Mouse (Mus musculus): ENCODE data around the gene Cpm. TPM values are rescaled to one million over a fixed set of nuclear protein-coding genes. Genes with fewer than 3 reads are reported as not detected.

Cpm gene
- polyA plus RNA-seq, 1 experiment from 2014 or later, result 7.1 TPM

DNA sequence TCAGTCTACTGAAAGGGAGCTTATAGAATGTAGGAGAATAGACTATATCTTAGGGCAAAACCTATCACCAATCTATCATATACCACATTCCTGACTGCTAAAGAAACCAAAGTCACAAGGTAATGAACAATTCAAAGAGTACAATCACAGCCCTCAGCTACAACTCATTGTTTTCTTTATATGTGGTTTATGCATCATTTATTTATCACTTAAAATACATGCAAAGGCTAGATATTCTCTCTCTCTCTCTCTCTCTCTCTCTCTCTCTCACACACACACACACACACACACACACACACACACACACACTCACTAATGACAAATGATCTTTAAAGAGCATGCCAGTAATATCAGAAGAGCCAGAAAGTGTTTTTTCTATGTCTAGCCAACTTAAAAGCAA lies 76.5 kb downstream of the Cpm start:
- no peak overlapping the region for H3K4me2 ChIP-seq
- H3K27me3 ChIP-seq (replicated peaks), result no peaks in the 10 kb centered on the region
- H3K36me3 ChIP-seq (replicated peaks), result peaks cover 42% of the 10 kb centered on the region
- no peak overlapping the region for H3K27ac ChIP-seq
- no peaks in the 10 kb centered on the region for H3K9me3 ChIP-seq
- no peak overlapping the region for H3K9ac ChIP-seq
- H3K4me3 ChIP-seq, result no peak overlapping the region
- no peak for ATAC-seq (replicated peaks)
- peaks cover 19% of the 10 kb centered on the region for H3K4me1 ChIP-seq

DNA sequence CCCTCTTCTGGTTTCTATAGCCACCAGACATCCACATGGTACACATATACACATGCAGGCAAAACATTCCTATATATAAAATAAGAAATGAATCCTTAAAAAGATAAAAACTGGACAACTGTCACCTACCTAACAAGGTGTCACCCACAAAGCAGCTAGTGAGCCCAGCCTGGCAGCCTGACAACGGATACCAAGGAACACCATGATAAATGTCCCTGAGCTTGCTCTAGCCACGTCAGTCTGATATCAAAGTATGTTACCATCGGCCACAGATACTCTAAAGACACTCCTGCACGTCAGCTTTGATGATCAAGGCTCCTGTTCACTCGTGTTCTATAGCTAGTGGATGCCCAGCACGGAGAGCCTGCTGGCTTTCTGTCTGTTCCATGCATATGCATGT lies 77.1 kb downstream of the Cpm start:
- H3K9me3 ChIP-seq, result no peaks in the 10 kb centered on the region
- no peak overlapping the region for H3K27ac ChIP-seq
- H3K27me3 ChIP-seq (replicated peaks), result no peaks in the 10 kb centered on the region
- H3K4me3 ChIP-seq, result no peak overlapping the region
- H3K4me1 ChIP-seq, result peaks cover 24% of the 10 kb centered on the region
- H3K36me3 ChIP-seq (replicated peaks), result peaks cover 39% of the 10 kb centered on the region
- no peak for ATAC-seq (replicated peaks)
- no peak overlapping the region for H3K4me2 ChIP-seq
- WGBS, result 82% methylated on average over 6 of the region's 6 CpGs
- H3K9ac ChIP-seq, result no peak overlapping the region

DNA sequence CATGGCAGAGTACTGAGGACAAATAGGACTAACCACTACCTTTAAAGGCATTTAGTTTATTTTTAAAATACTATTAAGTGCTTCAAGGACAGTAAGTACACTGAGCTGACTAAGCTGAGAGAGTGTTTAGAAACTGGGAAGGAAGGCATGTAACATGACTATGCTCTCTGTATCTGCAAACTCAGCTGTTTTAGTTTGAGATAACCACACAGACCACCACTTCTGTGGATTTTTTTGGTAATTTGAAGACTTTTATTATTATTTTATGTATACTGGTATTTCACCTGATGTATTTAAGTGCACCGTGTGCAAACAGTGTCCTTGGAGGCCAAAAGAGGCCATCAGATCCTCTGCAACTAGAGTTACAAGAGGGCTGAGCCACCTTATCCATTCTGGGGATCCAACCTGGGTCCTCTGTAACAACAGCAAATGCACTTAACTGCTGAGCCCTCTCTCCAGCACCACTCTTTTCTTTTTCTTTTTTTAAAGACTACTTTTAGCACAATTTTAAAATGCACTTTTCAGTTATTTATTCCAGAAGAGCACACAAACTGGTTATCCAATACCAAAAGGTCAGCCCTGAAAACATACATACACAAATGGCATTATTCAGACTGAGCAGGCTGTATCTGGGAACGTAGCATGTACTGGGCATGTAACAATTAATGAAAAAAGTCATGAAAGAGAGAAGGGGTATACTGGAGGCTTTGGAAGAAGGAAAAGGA lies 78.0 kb downstream of the Cpm start:
- H3K4me2 ChIP-seq, result no peak overlapping the region
- H3K4me3 ChIP-seq, result no peak overlapping the region
- no peaks in the 10 kb centered on the region for H3K27me3 ChIP-seq (replicated peaks)
- H3K4me1 ChIP-seq, result peaks cover 25% of the 10 kb centered on the region
- no peak overlapping the region for H3K27ac ChIP-seq
- peaks cover 32% of the 10 kb centered on the region for H3K36me3 ChIP-seq (replicated peaks)
- no peaks in the 10 kb centered on the region for H3K9me3 ChIP-seq
- no peak for ATAC-seq (replicated peaks)
- 94% methylated on average over 2 of the region's 2 CpGs for WGBS
- no peak overlapping the region for H3K9ac ChIP-seq

DNA sequence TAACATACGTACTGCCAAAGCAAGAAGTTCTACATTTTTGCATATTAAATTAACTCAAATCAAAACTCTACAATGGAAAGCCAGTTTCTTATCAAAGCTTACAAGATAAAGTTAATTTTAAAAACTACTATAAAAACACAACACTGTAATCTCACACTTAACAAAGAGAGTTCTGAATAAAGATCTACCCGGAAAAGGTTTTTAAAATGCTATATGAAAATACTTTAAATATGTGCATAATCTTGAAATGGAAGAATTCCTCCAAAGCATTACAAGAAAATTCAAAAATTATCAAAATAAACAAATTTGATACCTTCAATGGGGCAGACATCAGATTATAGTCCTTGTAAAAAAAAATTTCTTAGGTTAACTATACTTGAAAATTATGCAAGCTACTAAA lies 79.1 kb downstream of the Cpm start:
- no peak overlapping the region for H3K4me2 ChIP-seq
- H3K27me3 ChIP-seq (replicated peaks), result no peaks in the 10 kb centered on the region
- H3K27ac ChIP-seq, result no peak overlapping the region
- H3K4me1 ChIP-seq, result peaks cover 25% of the 10 kb centered on the region
- no peak for ATAC-seq (replicated peaks)
- H3K9me3 ChIP-seq, result no peaks in the 10 kb centered on the region
- H3K9ac ChIP-seq, result no peak overlapping the region
- peaks cover 26% of the 10 kb centered on the region for H3K36me3 ChIP-seq (replicated peaks)
- H3K4me3 ChIP-seq, result no peak overlapping the region; the same call in 1 of the 2 replicates
- 93% methylated on average over 2 of the region's 2 CpGs for WGBS

DNA sequence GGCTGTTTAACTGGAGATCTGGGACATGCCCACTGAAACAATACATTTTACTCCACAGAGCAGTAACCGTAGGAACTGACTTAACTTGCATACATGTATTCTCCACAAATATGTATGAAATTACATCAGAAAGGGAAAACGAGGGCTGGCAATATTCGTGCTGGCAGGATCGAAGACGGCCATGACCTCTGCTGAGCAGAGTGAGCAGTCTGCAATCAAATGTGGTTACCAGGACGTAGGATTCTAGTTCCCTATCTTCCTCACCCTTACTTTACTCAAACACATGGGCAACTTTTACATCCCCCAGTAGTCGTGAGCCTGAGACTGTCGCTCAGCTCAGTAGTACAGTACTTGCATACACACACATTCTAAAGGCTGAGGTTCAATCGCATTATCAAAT lies 79.6 kb downstream of the Cpm start:
- H3K9me3 ChIP-seq, result no peaks in the 10 kb centered on the region
- peaks cover 25% of the 10 kb centered on the region for H3K4me1 ChIP-seq
- H3K4me3 ChIP-seq, result peak overlapping the region; percentile 99
- H3K4me2 ChIP-seq, result peak overlapping the region; percentile 61
- no peaks in the 10 kb centered on the region for H3K27me3 ChIP-seq (replicated peaks)
- H3K9ac ChIP-seq, result no peak overlapping the region
- peaks cover 23% of the 10 kb centered on the region; the same call in 1 of the 2 replicates for H3K36me3 ChIP-seq (replicated peaks)
- 86% methylated on average over 9 of the region's 9 CpGs for WGBS
- no peak for ATAC-seq (replicated peaks)
- no peak overlapping the region for H3K27ac ChIP-seq

DNA sequence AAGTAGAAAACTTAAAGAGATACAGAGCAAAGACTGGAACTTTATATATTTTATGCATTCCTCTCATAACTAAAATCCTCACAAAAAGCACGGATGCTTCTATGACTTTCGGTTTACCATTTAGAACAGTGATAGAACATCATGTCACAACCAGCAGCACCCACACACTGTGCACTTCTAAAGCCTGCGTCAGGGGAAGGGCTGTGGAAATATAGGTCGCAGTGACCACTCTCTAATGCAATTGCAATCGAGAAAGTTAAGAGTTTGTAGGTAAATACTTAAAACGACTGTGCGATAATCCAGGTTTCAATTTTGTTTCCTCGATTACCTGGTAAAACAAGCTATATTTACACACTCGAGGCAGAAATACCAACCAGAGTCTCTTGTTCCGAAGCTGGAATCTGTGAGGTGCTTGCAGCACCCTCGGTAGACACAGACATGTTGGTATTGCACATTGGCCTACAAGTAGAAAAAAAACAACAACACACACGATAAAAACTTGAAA lies 80.1 kb downstream of the Cpm start:
- Histone ChIP-seq H3K27me3 (replicated peaks) (no peaks in the 10 kb centered on the region), H3K4me2 (peak overlapping the region; percentile 61), H3K9ac (peak overlapping the region; percentile 100), H3K9me3 (no peaks in the 10 kb centered on the region), H3K4me1 (peaks cover 25% of the 10 kb centered on the region), H3K27ac (peak overlapping the region; percentile 100; the same call in 1 of the 2 replicates), H3K4me3 (peak overlapping the region; percentile 99), H3K36me3 (replicated peaks) (peaks cover 20% of the 10 kb centered on the region; the same call in 1 of the 2 replicates)
- WGBS, result 56% methylated on average over 12 of the region's 12 CpGs
- no peak for ATAC-seq (replicated peaks)

DNA sequence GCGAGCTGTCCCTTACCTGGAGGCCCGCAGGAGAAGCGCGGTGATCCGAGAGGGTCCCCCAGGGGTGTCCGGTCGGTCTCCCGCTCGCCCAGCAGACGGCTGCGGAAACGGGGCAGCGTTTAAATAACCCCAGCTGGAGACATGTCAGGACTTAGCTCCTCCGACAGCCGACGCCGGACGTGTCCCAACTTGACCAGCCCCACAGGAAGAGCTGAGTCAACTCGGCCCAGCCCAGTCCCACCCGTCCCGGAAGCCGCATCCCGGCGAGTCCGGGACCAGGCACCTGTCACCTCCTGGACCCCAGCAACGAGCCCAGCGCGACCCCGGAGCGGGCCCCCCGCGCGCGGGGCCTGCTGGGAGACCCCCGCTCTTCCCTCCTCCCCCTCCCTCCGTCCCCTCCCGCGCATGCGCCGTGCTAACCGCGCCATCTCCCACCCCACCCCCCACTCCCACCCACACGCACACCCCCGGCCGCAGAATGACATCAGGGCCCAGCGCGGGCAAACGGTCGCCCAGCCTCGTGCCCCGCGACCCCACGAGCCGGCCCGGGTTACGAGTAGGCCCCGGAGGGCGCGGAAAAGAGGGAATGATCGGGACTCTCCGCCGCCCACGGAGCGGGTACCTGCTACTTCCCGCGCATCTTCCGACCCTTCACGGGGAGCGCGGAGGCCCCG lies 80.8 kb downstream of the Cpm start:
- H3K27ac ChIP-seq, result peak overlapping the region; percentile 100
- ATAC-seq (replicated peaks), result peak; percentile 83
- H3K4me2 ChIP-seq, result peak overlapping the region; percentile 61
- H3K27me3 ChIP-seq (replicated peaks), result no peaks in the 10 kb centered on the region
- peaks cover 25% of the 10 kb centered on the region for H3K4me1 ChIP-seq
- peaks cover 14% of the 10 kb centered on the region; the same call in 1 of the 2 replicates for H3K36me3 ChIP-seq (replicated peaks)
- peak overlapping the region; percentile 100 for H3K9ac ChIP-seq
- peak overlapping the region; percentile 99 for H3K4me3 ChIP-seq
- H3K9me3 ChIP-seq, result no peaks in the 10 kb centered on the region
- under 1% methylated on average over 52 of the region's 71 CpGs for WGBS

DNA sequence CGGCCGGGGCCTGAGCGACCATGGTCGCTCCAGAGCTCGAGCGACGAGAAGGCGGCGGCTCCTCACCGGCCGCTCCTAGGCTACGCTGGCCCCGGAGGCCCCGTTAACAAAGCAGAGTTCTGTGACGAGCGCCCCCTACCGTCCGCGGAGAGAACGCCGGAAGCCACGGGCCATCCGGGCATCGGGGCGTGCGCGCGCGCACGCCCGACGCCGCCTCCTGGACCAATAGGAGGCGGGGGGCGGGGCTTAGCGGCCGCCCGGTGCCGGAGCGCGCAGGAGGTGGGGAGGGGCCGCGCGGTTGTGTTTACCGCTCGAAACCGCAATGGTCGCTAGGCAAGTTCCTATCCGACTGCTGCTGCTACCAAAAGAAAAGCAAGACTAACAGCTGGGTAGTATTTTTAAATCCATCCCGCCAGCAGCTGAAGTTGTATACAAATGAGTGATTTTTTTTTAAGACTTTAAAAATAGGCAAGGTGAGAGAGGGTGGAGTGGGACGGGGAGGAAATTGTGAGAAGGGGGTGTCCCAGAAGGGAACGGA lies 81.4 kb downstream of the Cpm start, which contains the start of gene Mdm2:
Mdm2 (minus strand) TSS at position 155 of the 538 bp plus-strand sequence.
- ATAC-seq (replicated peaks), result peak; percentile 93
- no peaks in the 10 kb centered on the region for H3K9me3 ChIP-seq
- H3K4me3 ChIP-seq, result peak within 1 kb of the TSS; percentile 99
- H3K4me2 ChIP-seq, result peak within 1 kb of the TSS; percentile 61
- peaks cover 9% of the 10 kb centered on the region; the same call in 1 of the 2 replicates for H3K36me3 ChIP-seq (replicated peaks)
- peak within 1 kb of the TSS; percentile 100 for H3K9ac ChIP-seq
- peaks cover 25% of the 10 kb centered on the region for H3K4me1 ChIP-seq
- H3K27me3 ChIP-seq (replicated peaks), result no peaks in the 10 kb centered on the region
- under 1% methylated on average over 50 of the region's 52 CpGs for WGBS
- H3K27ac ChIP-seq, result peak within 1 kb of the TSS; percentile 100

DNA sequence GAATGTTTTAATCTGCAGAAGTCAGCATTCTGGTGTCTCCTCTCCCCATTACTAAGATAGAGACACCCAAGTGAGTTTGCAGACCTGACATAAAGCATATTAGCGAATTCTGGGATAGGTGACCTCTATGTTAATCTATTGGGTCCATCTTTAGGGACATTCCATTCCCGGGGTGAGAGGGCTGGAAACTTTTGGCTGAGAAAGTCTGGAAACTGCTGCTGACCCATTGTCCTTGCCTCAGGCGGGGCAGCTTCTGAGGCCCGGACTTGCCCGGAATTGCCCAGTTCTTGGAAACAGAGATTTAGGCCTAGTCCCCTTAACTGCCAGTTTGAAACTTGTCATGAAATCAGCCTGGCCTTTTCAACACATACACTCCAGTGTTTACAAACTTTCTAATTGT lies 82.1 kb downstream of the Cpm start:
- no peak for ATAC-seq (replicated peaks)

DNA sequence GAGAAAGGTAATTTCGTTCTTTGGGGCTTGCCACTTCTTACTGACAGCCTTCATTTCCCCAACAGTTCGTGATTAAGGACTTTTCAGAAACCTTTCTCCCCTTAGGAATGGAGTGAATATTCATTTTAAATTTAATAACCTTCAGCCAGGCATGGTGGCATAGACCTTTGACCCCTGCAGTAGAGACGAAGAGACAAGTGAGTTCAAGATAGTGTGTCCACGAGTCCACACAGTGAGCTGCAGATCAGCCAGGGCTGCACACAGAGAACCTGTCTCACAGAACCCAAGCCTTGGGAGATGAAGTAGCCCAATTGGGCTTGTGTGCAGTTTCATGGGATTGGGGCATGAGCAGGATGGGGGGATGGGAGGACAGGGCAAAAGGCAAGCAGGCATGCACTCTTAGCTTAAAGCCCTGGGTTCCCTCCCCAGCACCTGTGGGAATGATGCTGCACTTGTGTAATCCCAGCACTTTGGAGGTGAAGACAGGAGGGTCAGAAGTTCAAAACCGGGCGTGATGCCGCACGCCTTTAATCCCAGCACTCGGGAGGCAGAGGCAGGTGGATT lies 83.0 kb downstream of the Cpm start:
- H3K4me1 ChIP-seq, result peaks cover 17% of the 10 kb centered on the region
- 87% methylated on average over 9 of the region's 9 CpGs for WGBS
- no peak overlapping the region for H3K4me3 ChIP-seq
- H3K27me3 ChIP-seq (replicated peaks), result no peaks in the 10 kb centered on the region
- H3K9me3 ChIP-seq, result no peaks in the 10 kb centered on the region
- H3K36me3 ChIP-seq (replicated peaks), result 0 out of 2 replicates have a peak, but pooled peaks cover 3% of the 10 kb centered on the region
- no peak for ATAC-seq (replicated peaks)
- H3K9ac ChIP-seq, result no peak overlapping the region
- H3K4me2 ChIP-seq, result no peak overlapping the region
- H3K27ac ChIP-seq, result no peak overlapping the region

More for the DNA sequence above, 82.1 kb downstream of the Cpm start:
- Histone ChIP-seq H3K36me3 (replicated peaks) (peaks cover 9% of the 10 kb centered on the region; the same call in 1 of the 2 replicates), H3K27ac (no peak overlapping the region), H3K9ac (peak overlapping the region; percentile 100; the same call in 1 of the 2 replicates), H3K4me1 (peaks cover 22% of the 10 kb centered on the region), H3K9me3 (no peaks in the 10 kb centered on the region), H3K27me3 (replicated peaks) (no peaks in the 10 kb centered on the region), H3K4me2 (peak overlapping the region; percentile 61), H3K4me3 (peak overlapping the region; percentile 99)
- WGBS, result 74% methylated on average over 5 of the region's 5 CpGs

DNA sequence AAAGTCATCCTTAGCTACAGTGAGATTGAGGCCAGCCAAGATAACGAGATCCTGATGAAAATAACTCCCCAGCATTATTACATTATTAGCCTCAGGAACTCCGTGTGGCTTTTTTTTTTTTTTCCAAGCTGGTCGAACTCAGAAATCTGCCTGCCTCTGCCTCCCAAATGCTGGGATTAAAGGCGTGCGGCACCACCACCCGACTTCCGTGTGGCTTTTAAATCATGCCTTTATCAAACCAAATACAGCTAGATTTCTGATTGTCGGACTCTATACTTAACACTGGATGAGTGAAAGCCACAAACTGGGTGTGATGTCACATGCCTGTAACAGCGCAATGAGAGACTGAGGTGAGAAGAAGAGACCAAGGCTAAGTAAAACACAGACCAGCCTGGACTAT lies 83.6 kb downstream of the Cpm start:
- no peak overlapping the region for H3K4me3 ChIP-seq
- H3K4me1 ChIP-seq, result peaks cover 17% of the 10 kb centered on the region
- H3K27me3 ChIP-seq (replicated peaks), result no peaks in the 10 kb centered on the region
- 93% methylated on average over 9 of the region's 9 CpGs for WGBS
- no peaks in the 10 kb centered on the region for H3K36me3 ChIP-seq (replicated peaks)
- H3K9ac ChIP-seq, result no peak overlapping the region
- no peak overlapping the region for H3K27ac ChIP-seq
- no peaks in the 10 kb centered on the region for H3K9me3 ChIP-seq
- no peak for ATAC-seq (replicated peaks)
- H3K4me2 ChIP-seq, result no peak overlapping the region

DNA sequence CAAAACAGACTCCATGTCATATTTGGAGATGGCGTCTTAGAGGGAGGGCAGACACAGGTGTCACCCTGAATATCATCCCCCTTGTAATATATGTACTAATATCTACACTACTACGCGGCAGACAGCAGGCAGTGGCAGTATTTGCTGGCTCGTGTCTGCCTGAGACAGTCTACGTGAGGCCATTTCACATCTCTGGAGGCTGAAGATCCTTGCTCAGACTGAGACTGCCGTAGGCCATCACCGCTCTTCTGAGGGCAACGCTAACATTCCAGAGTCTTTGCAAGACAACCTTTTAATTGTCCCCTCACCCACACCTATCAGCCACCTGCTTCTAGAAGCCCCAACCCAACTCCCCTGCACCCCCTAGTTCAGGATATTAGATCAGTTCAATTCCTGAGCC lies 84.2 kb downstream of the Cpm start:
- WGBS, result 95% methylated on average over 8 of the region's 8 CpGs
- Histone ChIP-seq H3K9ac (no peak overlapping the region), H3K9me3 (no peaks in the 10 kb centered on the region), H3K27ac (no peak overlapping the region), H3K4me3 (no peak overlapping the region), H3K36me3 (replicated peaks) (no peaks in the 10 kb centered on the region), H3K4me1 (peaks cover 17% of the 10 kb centered on the region), H3K27me3 (replicated peaks) (no peaks in the 10 kb centered on the region), H3K4me2 (no peak overlapping the region)
- ATAC-seq (replicated peaks), result no peak
